ENCODE assay signal across 13 mouse cellular contexts in the genomic region with DNA sequence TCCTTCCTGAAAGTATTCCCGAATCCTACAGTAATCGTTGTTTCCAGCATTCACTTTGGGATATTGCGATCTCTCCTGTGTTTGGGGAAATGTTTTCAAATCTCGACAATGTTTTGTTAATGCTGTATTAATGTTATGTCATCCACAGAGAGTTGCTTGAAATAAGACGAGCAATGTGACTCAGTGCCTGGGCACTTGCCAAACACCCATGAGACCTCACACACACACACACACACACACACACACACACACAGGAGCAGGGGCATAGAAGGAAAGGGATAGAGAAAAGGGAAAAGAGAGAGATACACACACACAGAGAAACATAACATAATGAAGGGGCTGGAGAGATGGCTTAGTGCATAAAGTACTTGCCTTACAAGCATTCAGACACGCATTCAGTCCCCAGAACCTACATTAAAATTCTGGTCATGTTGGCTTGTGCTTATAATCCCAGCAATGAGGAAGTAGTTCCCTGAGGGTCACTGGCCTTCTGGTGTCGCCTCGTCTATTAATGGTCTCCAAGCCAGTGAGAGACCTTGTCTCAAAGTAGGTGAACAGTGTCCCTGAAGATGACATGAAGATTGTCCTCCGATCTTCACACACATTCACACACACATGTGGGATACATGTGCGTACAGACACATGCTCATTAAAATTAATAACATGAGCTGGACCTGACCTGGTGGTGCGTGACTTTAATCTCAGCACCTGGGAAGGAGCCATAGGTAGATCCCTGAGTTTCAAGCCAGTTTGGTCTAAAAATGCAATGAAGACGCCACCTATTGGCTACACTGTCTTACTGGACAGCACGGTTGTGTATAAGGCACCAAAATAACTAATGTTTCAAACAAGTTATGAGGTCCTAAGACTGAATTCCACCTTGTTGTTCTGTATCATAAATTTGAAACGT. TPM values are rescaled to one million over a fixed set of nuclear protein-coding genes. Genes with fewer than 3 reads are reported as not detected.
DNase-seq lines count a peak whose midpoint lies in the region; ATAC-seq lines count a peak whose summit lies in the region.
"Had no signal": no experiment of that assay in that cellular context is flagged by ENCODE, and none has a peak within 500 bp of the region (broad histone marks: within the 10 kb centered on the region; RNA-seq: fewer than 3 reads in every experiment).

No protein-coding gene starts in this region.

- no peaks in the 10 kb centered on the region for H3K27me3 ChIP-seq in kidney, embryonic 14.5 days (ENCODE audit: control insufficient read depth, insufficient read depth, low read length)
- H3K27me3 ChIP-seq: embryonic facial prominence, embryonic 15.5 days; limb, embryonic 12.5 days had no signal

- peak; percentile 58 for DNase-seq in kidney, adult 11 months
- DNase-seq in NIH3T3 (ENCODE audit: low read depth): peak; percentile 75
- peak; percentile 47 for DNase-seq in induced T-regulatory cell, adult 2 months (ENCODE audit: low read depth)
- DNase-seq in lung, postnatal 25 days (ENCODE audit: low spot score): peak; percentile 55
- DNase-seq in c-Kit-positive CD71-positive TER-119-positive erythroid progenitor cells, embryonic 14.5 days (ENCODE audit: low spot score): no peak
- DNase-seq in layer of hippocampus, adult 11-12 months (ENCODE audit: low spot score): no peak
- no peak for DNase-seq in right cerebral cortex, postnatal 10 days (ENCODE audit: low spot score in 2 of 2)

- H3K4me2 ChIP-seq in kidney, embryonic 14.5 days (replicated peaks; ENCODE audit: low read depth, low read length): no peak overlapping the region
- H3K4me2 ChIP-seq: embryonic facial prominence, embryonic 15.5 days; heart, embryonic 15.5 days; limb, embryonic 12.5 days had no signal

- no peak overlapping the region for H3K4me3 ChIP-seq in kidney, embryonic 14.5 days (ENCODE audit: low read length)
- H3K4me3 ChIP-seq: embryonic facial prominence, embryonic 15.5 days; heart, embryonic 15.5 days; limb, embryonic 12.5 days had no signal

- 71% methylated on average over 14 of the region's 14 CpGs for WGBS in kidney, embryonic 14.5 days

- no peaks in the 10 kb centered on the region for H3K4me1 ChIP-seq in kidney, embryonic 14.5 days (ENCODE audit: control insufficient read depth, insufficient read depth, low read length)
- H3K4me1 ChIP-seq: embryonic facial prominence, embryonic 15.5 days; heart, embryonic 15.5 days; limb, embryonic 12.5 days had no signal

- no peak overlapping the region for H3K9ac ChIP-seq in kidney, embryonic 14.5 days (ENCODE audit: low read depth, low read length)
- H3K9ac ChIP-seq: embryonic facial prominence, embryonic 15.5 days; heart, embryonic 15.5 days; limb, embryonic 12.5 days had no signal

- no peaks in the 10 kb centered on the region for H3K36me3 ChIP-seq in kidney, embryonic 14.5 days (ENCODE audit: control insufficient read depth, insufficient read depth, low read length)
- H3K36me3 ChIP-seq: embryonic facial prominence, embryonic 15.5 days; heart, embryonic 15.5 days; limb, embryonic 12.5 days had no signal

- no peak overlapping the region for H3K27ac ChIP-seq in kidney, embryonic 14.5 days (ENCODE audit: low read depth, low read length)
- H3K27ac ChIP-seq: embryonic facial prominence, embryonic 15.5 days; heart, embryonic 15.5 days; limb, embryonic 12.5 days had no signal

- ATAC-seq in kidney, embryonic 14.5 days (ENCODE audit: low FRiP score, low TSS enrichment): no peak

- no peaks in the 10 kb centered on the region for H3K9me3 ChIP-seq in kidney, embryonic 14.5 days (ENCODE audit: control insufficient read depth, low read length)
- H3K9me3 ChIP-seq: embryonic facial prominence, embryonic 15.5 days; heart, embryonic 15.5 days; limb, embryonic 12.5 days had no signal

RNA-seq across cellular contexts. Expression of a gene that starts 5.2 kb away (rescaled TPM):
- polyA plus RNA-seq in kidney, embryonic 14.5 days (2014; fragmentation: Nextera tagmentation; extraction: Ambion mirVana): 0.31 and 0.91 TPM in 2 replicates
- polyA plus RNA-seq: embryonic facial prominence, embryonic 15.5 days; neural tube, embryonic 11.5 days had no signal

RNA-seq across cellular contexts. Expression of a gene that starts 14.6 kb away (rescaled TPM):
- polyA plus RNA-seq in kidney, embryonic 14.5 days (2014; fragmentation: Nextera tagmentation; extraction: Ambion mirVana): 0.41 and 0.57 TPM in 2 replicates
- polyA plus RNA-seq: neural tube, embryonic 11.5 days had no signal

RNA-seq across cellular contexts. Expression of a gene that starts 19.2 kb away (rescaled TPM):
- 0.31 and 0.34 TPM in 2 replicates for polyA plus RNA-seq in kidney, embryonic 14.5 days (2014; fragmentation: Nextera tagmentation; extraction: Ambion mirVana)
- polyA plus RNA-seq: heart, embryonic 15.5 days; neural tube, embryonic 11.5 days; testis, adult 2 months had no signal

RNA-seq across cellular contexts. Expression of a gene that starts 25.3 kb away (rescaled TPM):
- polyA plus RNA-seq in kidney, embryonic 14.5 days (2014; fragmentation: Nextera tagmentation; extraction: Ambion mirVana): 823 and 914 TPM in 2 replicates

RNA-seq across cellular contexts. Expression of a gene that starts 32.9 kb away (rescaled TPM):
- polyA plus RNA-seq in kidney, embryonic 14.5 days (2014; fragmentation: Nextera tagmentation; extraction: Ambion mirVana): not detected in 2 replicates
- polyA plus RNA-seq: heart, embryonic 15.5 days; limb, embryonic 12.5 days; neural tube, embryonic 11.5 days; testis, adult 2 months had no signal

Comparison
In these comparisons a context has a peak if more than half of its experiments do, and no peak if none do; other contexts are left out.
1. DNase-seq: peak in kidney, adult 11 months (single experiment), NIH3T3 (single experiment), induced T-regulatory cell, adult 2 months (single experiment) and lung, postnatal 25 days (single experiment); none in c-Kit-positive CD71-positive TER-119-positive erythroid progenitor cells, embryonic 14.5 days (single experiment), layer of hippocampus, adult 11-12 months (single experiment) and right cerebral cortex, postnatal 10 days (0 of 2).